Mouse (Mus musculus): ENCODE measurements around the gene Pold2.

Pold2 gene

DNA sequence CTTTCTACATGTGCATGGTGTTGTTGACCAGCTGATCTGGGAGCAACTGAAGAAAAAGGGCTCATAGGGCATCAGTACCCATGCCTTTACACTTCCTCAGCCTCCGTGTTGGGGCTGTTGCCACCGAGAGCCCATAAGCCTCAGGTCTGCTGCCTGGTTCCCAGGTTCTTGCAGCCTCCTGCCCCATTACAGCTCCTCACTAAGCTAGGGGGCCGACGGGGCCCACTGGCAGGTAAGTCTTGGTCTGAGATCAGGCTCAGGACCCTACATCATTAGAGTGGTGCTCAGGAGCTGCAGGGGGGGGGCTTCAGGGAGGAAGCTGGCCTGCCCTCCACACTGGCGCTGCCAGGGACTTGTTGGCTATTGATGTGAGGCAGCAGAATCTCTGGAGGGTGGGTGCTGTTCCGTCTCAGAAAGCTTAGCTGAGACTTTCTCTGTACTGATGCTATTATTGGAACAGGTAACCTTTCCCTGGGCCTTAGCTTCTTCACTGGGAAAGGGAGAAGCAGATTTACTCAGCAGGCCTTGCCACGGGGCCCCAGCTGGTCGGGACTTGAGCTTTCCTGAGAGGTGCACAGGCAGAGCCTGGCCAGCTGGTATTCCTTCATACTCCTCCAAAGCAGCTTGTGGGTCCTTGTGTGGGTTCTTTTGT, 21.5 kb downstream of the Pold2 start:
- DNase-seq (ENCODE audit: low spot score): no peak

DNA sequence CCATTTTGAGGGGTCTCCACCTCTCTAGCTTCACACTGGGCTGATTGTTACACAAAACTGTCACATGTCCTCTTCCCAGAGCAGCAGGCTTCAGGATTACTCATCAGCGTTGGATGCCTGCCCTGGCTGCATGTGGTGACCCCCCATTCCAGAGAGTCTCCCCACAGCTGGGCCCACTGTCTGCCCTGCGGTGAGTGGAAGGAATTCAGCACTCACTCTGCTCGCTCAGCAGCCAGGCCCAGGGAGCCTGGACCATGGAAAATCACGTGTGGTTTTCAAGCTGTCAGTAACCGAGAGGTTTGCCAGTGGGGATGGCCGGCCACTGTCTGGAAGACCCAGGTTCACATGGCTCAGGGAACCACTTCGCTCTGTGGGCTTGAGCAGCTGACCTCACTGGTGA, 22.2 kb downstream of the Pold2 start:
- no peak for DNase-seq (ENCODE audit: low spot score)

GRCm38 (mm10) chr11:5855481-5855880, 22.6 kb downstream of the Pold2 start:
- DNase-seq (ENCODE audit: low spot score): no peak

GRCm38 (mm10) chr11:5852314-5852713, 25.8 kb downstream of the Pold2 start:
- no peak for DNase-seq (ENCODE audit: low spot score)

- DNase-seq (ENCODE audit: low spot score): no peak
Observed at GRCm38 (mm10) chr11:5851021-5851736, 26.9 kb downstream of the Pold2 start.

GRCm38 (mm10) chr11:5850452-5850851, 27.6 kb downstream of the Pold2 start:
- no peak for DNase-seq (ENCODE audit: low spot score)

GRCm38 (mm10) chr11:5849316-5849715, 28.8 kb downstream of the Pold2 start:
- no peak for DNase-seq (ENCODE audit: low spot score)

DNA sequence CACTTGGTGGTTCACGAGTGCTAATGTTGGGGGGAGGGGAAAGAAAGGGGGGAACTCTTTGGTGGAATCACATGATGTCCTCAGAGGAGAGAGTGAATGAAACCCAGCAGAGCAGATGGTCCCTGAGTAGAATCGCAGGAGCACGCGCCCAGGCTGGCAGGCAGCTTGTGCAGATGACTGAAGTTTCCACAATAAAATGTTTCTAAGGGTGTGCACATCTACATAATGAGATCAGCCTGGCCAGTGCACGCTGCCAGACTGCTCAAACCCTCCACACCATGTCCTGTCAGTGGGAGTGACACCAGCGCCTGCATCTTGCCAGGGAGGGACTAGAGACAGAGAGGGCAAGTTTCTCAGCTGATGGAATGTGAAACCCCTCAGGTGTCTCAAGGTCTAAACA, 29.4 kb downstream of the Pold2 start:
- no peak for DNase-seq (ENCODE audit: low spot score)

DNA sequence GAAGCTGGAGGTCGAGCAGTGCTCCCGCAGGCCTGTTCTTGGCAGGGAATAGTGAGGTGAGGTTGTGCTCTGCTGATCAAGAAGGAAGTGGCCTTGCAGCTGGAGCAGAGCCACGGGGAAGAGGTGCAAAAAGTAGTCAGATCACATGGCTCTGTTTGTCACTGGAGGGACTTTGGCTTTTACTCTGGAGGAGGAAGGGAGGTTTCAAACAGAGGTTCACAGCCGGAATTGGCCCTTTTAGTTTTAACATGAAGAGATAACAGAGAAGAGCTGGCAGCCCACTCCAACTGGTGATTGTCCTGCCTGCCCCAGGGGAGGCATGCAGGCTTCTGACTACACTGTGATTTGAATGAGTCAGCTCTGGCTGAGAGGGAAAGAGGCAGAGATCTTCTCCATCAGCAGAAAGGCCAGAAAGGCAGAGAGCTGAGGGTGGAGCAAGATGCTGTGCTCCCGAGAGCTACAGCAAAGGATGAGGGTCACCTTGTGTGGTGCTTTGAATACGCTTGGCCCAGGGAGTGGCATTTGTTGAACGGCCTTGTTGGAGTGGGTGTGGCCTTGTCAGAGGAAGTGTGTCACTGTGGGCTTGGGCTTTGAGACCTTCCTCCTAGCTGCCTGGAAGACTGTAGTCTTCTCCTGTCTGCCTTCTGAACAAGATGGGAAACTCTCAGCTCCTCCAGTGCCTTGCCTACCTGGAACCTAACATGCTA, 31.3 kb downstream of the Pold2 start:
- DNase-seq (ENCODE audit: low spot score): no peak

GRCm38 (mm10) chr11:5843131-5843530, 35.0 kb downstream of the Pold2 start:
- DNase-seq (ENCODE audit: low spot score): no peak

DNA sequence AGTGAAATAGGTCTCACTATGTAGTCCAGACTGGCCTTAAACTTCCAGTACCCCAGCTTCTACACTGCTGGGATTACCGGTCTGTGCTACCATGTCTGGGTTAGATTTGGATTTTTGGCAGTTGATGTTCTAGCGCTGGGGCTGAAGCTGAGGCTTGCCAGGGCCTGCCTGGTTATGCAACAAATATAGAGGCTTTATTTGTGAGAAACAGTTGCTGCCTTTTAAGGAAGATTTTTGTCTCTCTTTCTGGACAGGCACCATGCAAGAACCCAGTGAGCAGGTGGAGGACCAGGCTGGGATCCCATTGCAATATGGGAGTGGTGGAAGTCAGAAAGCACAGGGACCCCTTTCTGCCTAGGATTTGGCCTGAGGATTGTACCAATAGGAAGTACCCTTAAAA, 36.3 kb downstream of the Pold2 start:
- DNase-seq (ENCODE audit: low spot score): no peak

DNA sequence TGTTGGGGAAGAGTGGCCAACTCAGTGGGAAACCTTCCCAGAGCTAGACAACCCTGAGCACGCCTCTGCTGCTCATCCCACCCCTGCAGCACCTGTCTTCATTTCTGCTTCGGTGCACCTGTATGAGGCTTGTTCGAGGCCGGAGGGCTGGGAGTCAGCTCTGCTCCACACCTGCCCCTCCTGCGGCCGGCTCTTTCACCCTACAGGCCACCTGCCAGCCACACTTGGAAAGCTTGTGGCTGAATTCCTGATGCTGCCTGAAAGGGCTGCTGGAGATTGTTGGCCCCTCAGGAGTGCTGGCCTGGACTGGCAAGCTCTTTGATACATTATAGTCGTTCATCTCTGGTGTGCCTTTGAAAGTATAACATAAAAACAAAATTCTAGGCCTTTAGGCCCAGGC, 37.7 kb downstream of the Pold2 start:
- DNase-seq (ENCODE audit: low spot score): no peak

GRCm38 (mm10) chr11:5837251-5838246, 40.5 kb downstream of the Pold2 start, which contains the start of gene Polm:
Gene Polm, minus strand, starts transcription at chr11:5838016.
- peak; percentile 65 for DNase-seq (ENCODE audit: low spot score)

DNA sequence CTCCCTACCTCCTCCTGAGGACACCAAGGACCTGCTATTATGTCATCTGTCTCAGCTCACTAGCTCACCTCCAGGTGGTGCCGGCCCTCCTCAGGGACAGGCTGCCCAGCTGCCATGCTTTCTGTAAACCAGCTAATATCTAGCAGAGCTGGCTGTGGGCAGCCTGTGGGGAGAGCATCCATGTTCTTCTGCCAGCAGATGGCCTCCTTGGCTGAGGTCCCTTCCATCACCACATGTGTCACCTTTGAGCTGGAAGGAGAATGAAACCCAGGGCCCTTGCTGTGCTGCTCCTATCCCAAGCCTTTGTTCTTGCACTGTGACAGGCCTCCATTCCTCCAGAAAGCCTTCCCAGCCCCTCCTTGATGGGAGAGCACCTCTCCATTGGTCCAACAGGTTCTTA, 42.0 kb downstream of the Pold2 start:
- no peak for DNase-seq (ENCODE audit: low spot score)

GRCm38 (mm10) chr11:5835057-5835456, 43.0 kb downstream of the Pold2 start:
- DNase-seq (ENCODE audit: low spot score): no peak

- no peak for DNase-seq (ENCODE audit: low spot score)
Observed at GRCm38 (mm10) chr11:5834506-5834905, 43.6 kb downstream of the Pold2 start.

- no peak for DNase-seq (ENCODE audit: low spot score)
Observed at GRCm38 (mm10) chr11:5829327-5829726, 48.8 kb downstream of the Pold2 start.

DNA sequence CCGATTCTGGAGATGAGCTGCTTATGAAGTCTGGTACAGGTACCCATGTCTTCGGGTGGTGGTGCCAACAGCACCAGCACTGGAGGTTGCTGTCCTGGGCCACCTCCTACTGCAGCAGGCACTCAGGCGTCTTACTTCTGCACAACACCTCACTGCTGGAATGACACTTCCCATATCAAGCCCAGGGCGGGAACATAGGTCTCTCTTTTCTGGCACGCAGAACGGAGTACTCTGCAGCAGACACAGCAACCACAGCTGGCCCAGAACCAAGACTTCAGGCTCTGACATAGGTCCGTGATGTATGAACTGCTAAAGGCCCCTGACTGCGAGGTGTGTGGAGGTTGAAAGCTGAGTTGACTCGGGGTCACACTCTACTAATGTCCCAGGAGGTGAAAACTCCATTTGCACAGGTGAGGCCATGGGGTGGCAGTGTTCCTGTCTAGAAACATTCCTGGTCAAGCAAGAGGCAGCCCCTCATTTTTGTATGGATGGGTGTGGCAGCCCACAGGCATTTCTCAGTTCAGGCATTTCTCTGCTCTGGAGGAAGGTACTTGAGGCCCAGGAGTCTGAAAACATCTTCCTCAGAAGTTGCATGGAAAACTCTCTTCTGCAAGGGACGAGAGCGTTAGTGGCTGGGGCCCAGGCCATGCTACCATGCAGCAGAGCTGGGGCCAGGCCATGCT, 49.4 kb downstream of the Pold2 start:
- no peak for DNase-seq (ENCODE audit: low spot score)

GRCm38 (mm10) chr11:5827931-5828330, 50.2 kb downstream of the Pold2 start:
- no peak for DNase-seq (ENCODE audit: low spot score)

- no peak for DNase-seq (ENCODE audit: low spot score)
Observed at GRCm38 (mm10) chr11:5825432-5825831, 52.7 kb downstream of the Pold2 start.
